Mouse (Mus musculus): Measurements from ENCODE around the gene Pde4d. TPM values are rescaled to one million over a fixed set of nuclear protein-coding genes. Genes with fewer than 3 reads are reported as not detected.
A peak's percentile ranks its signal among the peaks of the same experiment; 100 is the strongest.

Pde4d gene
- polyA plus RNA-seq, 1 experiment from 2014 or later: 13.0 TPM

DNA sequence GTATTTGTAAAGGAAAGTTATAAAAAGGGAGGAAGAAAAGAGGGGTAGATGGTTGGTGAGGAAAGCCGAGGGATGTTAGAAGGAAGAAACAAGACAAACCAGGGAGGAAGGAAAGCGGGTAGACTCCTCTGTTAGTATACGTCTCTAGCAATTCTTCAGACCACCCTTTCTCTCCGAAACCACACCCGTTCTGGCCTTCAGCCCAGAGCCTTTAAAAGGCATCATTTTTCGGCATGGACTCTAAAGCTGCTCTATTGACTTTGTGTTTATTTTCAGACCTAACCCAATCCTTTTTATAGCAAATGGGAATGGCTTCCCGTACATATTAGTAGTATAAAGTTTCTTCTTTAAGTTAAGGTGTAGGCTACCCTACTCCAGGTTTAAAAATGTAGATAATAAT, 1057.0 kb downstream of the Pde4d start:
- Histone ChIP-seq H3K27me3 (ENCODE audit: control insufficient read depth, insufficient read depth, low read length) (no peaks in the 10 kb centered on the region), H3K4me3 (ENCODE audit: low read depth, low read length) (no peak overlapping the region), H3K27ac (replicated peaks) (no peak overlapping the region), H3K9ac (ENCODE audit: low read length) (no peak overlapping the region), H3K9me3 (ENCODE audit: control insufficient read depth, low read length) (no peaks in the 10 kb centered on the region), H3K4me2 (replicated peaks; ENCODE audit: low read depth) (no peak overlapping the region), H3K36me3 (ENCODE audit: control insufficient read depth, insufficient read depth, low read length) (no peaks in the 10 kb centered on the region), H3K4me1 (replicated peaks; ENCODE audit: control insufficient read depth, insufficient read depth) (no peaks in the 10 kb centered on the region)
- ATAC-seq (ENCODE audit: low FRiP score, low TSS enrichment): no peak
- no peak for DNase-seq (ENCODE audit: low spot score)
- TF ChIP-seq EP300 (optimal IDR thresholded peaks at IDR 0.05): no peak
- 15% methylated on average over 7 of the region's 7 CpGs for WGBS

DNA sequence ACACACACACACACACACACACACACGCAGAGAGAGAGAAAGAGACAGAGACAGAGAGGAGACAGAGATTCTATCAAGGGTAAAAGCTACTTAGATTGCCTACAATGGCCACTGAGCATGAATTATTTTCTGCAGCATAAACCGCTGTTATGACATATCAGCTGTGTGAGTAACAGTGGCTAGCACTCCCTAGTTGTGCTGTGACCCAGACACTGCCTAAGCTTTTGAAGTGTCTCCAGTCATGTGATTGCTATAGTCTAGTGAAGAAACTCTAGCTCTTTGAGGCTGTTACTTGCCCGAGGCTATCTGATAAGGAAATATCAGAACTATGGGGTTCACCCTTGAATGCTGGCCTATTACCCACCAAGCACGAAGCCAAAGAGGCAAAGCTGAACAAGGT, 1058.7 kb downstream of the Pde4d start:
- no peaks in the 10 kb centered on the region for H3K4me1 ChIP-seq (replicated peaks; ENCODE audit: control insufficient read depth, insufficient read depth)
- no peaks in the 10 kb centered on the region for H3K36me3 ChIP-seq (ENCODE audit: control insufficient read depth, insufficient read depth, low read length)
- ATAC-seq (ENCODE audit: low FRiP score, low TSS enrichment) (no peak), DNase-seq (ENCODE audit: low spot score) (no peak)
- no peak overlapping the region for H3K4me2 ChIP-seq (replicated peaks; ENCODE audit: low read depth)
- H3K27ac ChIP-seq (replicated peaks): no peak overlapping the region
- H3K27me3 ChIP-seq (ENCODE audit: control insufficient read depth, insufficient read depth, low read length): no peaks in the 10 kb centered on the region
- no peak overlapping the region for H3K4me3 ChIP-seq (ENCODE audit: low read depth, low read length)
- no peaks in the 10 kb centered on the region for H3K9me3 ChIP-seq (ENCODE audit: control insufficient read depth, low read length)
- no peak for TF ChIP-seq CTCF (IDR thresholded peaks at IDR 0.05; ENCODE audit: low read depth)
- TF ChIP-seq EP300 (optimal IDR thresholded peaks at IDR 0.05): no peak
- 84% methylated on average over 4 of the region's 4 CpGs for WGBS
- no peak overlapping the region for H3K9ac ChIP-seq (ENCODE audit: low read length)

GRCm38 (mm10) chr13:109518194-109518593, 1068.4 kb downstream of the Pde4d start:
- no peak overlapping the region for H3K9ac ChIP-seq (ENCODE audit: low read length)
- no peaks in the 10 kb centered on the region for H3K9me3 ChIP-seq (ENCODE audit: control insufficient read depth, low read length)
- no peak overlapping the region for H3K4me3 ChIP-seq (ENCODE audit: low read depth, low read length)
- H3K27me3 ChIP-seq (ENCODE audit: control insufficient read depth, insufficient read depth, low read length): no peaks in the 10 kb centered on the region
- no peak overlapping the region for H3K27ac ChIP-seq (replicated peaks)
- TF ChIP-seq EP300 (optimal IDR thresholded peaks at IDR 0.05) (no peak), CTCF (IDR thresholded peaks at IDR 0.05; ENCODE audit: low read depth) (no peak)
- no peak for DNase-seq (ENCODE audit: low spot score)
- H3K36me3 ChIP-seq (ENCODE audit: control insufficient read depth, insufficient read depth, low read length): no peaks in the 10 kb centered on the region
- H3K4me1 ChIP-seq (replicated peaks; ENCODE audit: control insufficient read depth, insufficient read depth): no peaks in the 10 kb centered on the region
- ATAC-seq (ENCODE audit: low FRiP score, low TSS enrichment): no peak
- 94% methylated on average over 1 of the region's 1 CpGs for WGBS
- no peak overlapping the region for H3K4me2 ChIP-seq (replicated peaks; ENCODE audit: low read depth)

DNA sequence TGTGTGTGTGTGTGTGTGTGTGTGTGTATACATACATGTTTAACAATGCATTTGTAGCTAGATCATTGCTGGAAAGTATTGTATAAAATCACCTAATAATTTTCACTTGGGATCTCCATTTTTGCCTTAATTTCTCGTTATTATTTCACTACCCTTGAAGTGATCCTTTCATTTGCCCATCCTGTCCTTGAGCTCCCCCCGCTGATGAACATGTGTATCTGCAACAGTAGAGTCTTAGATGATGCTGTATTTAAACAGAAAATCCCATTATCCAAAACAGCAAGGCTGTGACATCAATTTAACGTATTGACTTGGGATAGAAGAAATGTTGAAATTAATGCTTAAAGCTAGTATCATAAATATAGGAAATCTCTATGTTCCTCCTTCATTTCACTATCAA, 1069.7 kb downstream of the Pde4d start:
- Histone ChIP-seq H3K9ac (ENCODE audit: low read length) (no peak overlapping the region), H3K36me3 (ENCODE audit: control insufficient read depth, insufficient read depth, low read length) (no peaks in the 10 kb centered on the region), H3K4me1 (replicated peaks; ENCODE audit: control insufficient read depth, insufficient read depth) (no peaks in the 10 kb centered on the region), H3K4me3 (ENCODE audit: low read depth, low read length) (no peak overlapping the region), H3K4me2 (replicated peaks; ENCODE audit: low read depth) (no peak overlapping the region), H3K27me3 (ENCODE audit: control insufficient read depth, insufficient read depth, low read length) (no peaks in the 10 kb centered on the region), H3K27ac (replicated peaks) (no peak overlapping the region), H3K9me3 (ENCODE audit: control insufficient read depth, low read length) (no peaks in the 10 kb centered on the region)
- DNase-seq (ENCODE audit: low spot score) (peak; percentile 19), ATAC-seq (ENCODE audit: low FRiP score, low TSS enrichment) (no peak)
- 33% methylated on average over 3 of the region's 3 CpGs for WGBS
- TF ChIP-seq CTCF (IDR thresholded peaks at IDR 0.05; ENCODE audit: low read depth) (peak; percentile 81), EP300 (optimal IDR thresholded peaks at IDR 0.05) (no peak)

GRCm38 (mm10) chr13:109519966-109520646, 1070.4 kb downstream of the Pde4d start:
- Histone ChIP-seq H3K36me3 (ENCODE audit: control insufficient read depth, insufficient read depth, low read length) (no peaks in the 10 kb centered on the region), H3K4me2 (replicated peaks; ENCODE audit: low read depth) (no peak overlapping the region), H3K27me3 (ENCODE audit: control insufficient read depth, insufficient read depth, low read length) (no peaks in the 10 kb centered on the region), H3K27ac (replicated peaks) (no peak overlapping the region), H3K9me3 (ENCODE audit: control insufficient read depth, low read length) (no peaks in the 10 kb centered on the region), H3K9ac (ENCODE audit: low read length) (no peak overlapping the region), H3K4me1 (replicated peaks; ENCODE audit: control insufficient read depth, insufficient read depth) (no peaks in the 10 kb centered on the region), H3K4me3 (ENCODE audit: low read depth, low read length) (no peak overlapping the region)
- 90% methylated on average over 2 of the region's 2 CpGs for WGBS
- no peak for DNase-seq (ENCODE audit: low spot score)
- TF ChIP-seq CTCF (IDR thresholded peaks at IDR 0.05; ENCODE audit: low read depth) (no peak), EP300 (optimal IDR thresholded peaks at IDR 0.05) (no peak)
- ATAC-seq (ENCODE audit: low FRiP score, low TSS enrichment): no peak

- H3K27ac ChIP-seq (replicated peaks): no peak overlapping the region
- 78% methylated on average over 3 of the region's 3 CpGs for WGBS
- TF ChIP-seq EP300 (optimal IDR thresholded peaks at IDR 0.05): no peak
- TF ChIP-seq CTCF (IDR thresholded peaks at IDR 0.05; ENCODE audit: low read depth): no peak
- H3K4me1 ChIP-seq (replicated peaks; ENCODE audit: control insufficient read depth, insufficient read depth): no peaks in the 10 kb centered on the region
- H3K27me3 ChIP-seq (ENCODE audit: control insufficient read depth, insufficient read depth, low read length): no peaks in the 10 kb centered on the region
- H3K36me3 ChIP-seq (ENCODE audit: control insufficient read depth, insufficient read depth, low read length): no peaks in the 10 kb centered on the region
- no peak for ATAC-seq (ENCODE audit: low FRiP score, low TSS enrichment)
- DNase-seq (ENCODE audit: low spot score): no peak
- no peaks in the 10 kb centered on the region for H3K9me3 ChIP-seq (ENCODE audit: control insufficient read depth, low read length)
- H3K9ac ChIP-seq (ENCODE audit: low read length): no peak overlapping the region
- no peak overlapping the region for H3K4me3 ChIP-seq (ENCODE audit: low read depth, low read length)
- no peak overlapping the region for H3K4me2 ChIP-seq (replicated peaks; ENCODE audit: low read depth)
These were observed 1084.2 kb downstream of the Pde4d start for GRCm38 (mm10) chr13:109533838-109534523.

Measured in stomach, postnatal 0 days (tissue).